Mouse (Mus musculus): ENCODE data around the gene Commd3. TPM values are rescaled to one million over a fixed set of nuclear protein-coding genes. Genes with fewer than 3 reads are reported as not detected.

Commd3 gene
- polyA plus RNA-seq, 1 experiment from 2014 or later, result 134 TPM

DNA sequence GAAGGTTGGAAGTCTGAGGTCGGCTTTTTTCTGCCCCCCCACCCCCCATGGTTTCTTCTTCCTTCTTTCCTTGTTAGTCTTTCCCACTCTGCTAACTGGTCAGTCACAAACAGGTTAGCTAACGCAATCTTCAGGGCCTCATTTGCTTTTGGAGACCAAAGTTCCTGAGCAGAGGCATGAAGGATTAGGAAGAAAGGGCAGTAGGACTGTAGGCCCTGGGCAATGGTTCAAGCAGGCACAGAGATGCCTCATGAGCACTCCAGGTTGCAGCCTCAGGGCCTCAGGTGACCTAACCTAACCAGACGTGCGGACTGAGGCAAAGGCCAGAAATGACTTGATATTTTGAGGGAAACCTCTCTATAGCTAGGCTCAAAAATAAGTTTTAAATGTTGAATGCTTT, 46.3 kb downstream of the Commd3 start:
- H3K36me3 ChIP-seq (ENCODE audit: control insufficient read depth, insufficient read depth, low read length), result no peaks in the 10 kb centered on the region
- ATAC-seq (replicated peaks; ENCODE audit: low FRiP score), result no peak
- DNase-seq (ENCODE audit: low spot score), result no peak
- H3K27ac ChIP-seq (ENCODE audit: low read depth, low read length), result no peak overlapping the region
- no peaks in the 10 kb centered on the region for H3K9me3 ChIP-seq (ENCODE audit: control insufficient read depth, low read length)
- no peak overlapping the region for H3K4me2 ChIP-seq (ENCODE audit: low read depth, low read length, severe bottlenecking)
- 87% methylated on average over 4 of the region's 4 CpGs for WGBS
- H3K4me1 ChIP-seq (replicated peaks; ENCODE audit: control insufficient read depth, insufficient read depth, low read length), result no peaks in the 10 kb centered on the region
- no peak overlapping the region for H3K4me3 ChIP-seq (ENCODE audit: low read depth, low read length)
- no peaks in the 10 kb centered on the region for H3K27me3 ChIP-seq (ENCODE audit: control insufficient read depth, insufficient read depth, low read length)
- H3K9ac ChIP-seq (ENCODE audit: low read length), result no peak overlapping the region

GRCm38 (mm10) chr2:18722208-18722830, 50.1 kb downstream of the Commd3 start:
- Histone ChIP-seq H3K27ac (ENCODE audit: low read depth, low read length) (no peak overlapping the region), H3K9ac (ENCODE audit: low read length) (no peak overlapping the region), H3K27me3 (ENCODE audit: control insufficient read depth, insufficient read depth, low read length) (no peaks in the 10 kb centered on the region; the same call in 1 of the 2 replicates), H3K4me2 (ENCODE audit: low read depth, low read length, severe bottlenecking) (no peak overlapping the region), H3K4me1 (replicated peaks; ENCODE audit: control insufficient read depth, insufficient read depth, low read length) (no peaks in the 10 kb centered on the region), H3K36me3 (ENCODE audit: control insufficient read depth, insufficient read depth, low read length) (no peaks in the 10 kb centered on the region), H3K9me3 (ENCODE audit: control insufficient read depth, low read length) (no peaks in the 10 kb centered on the region), H3K4me3 (ENCODE audit: low read depth, low read length) (no peak overlapping the region)
- DNase-seq (ENCODE audit: low spot score) (no peak), ATAC-seq (replicated peaks; ENCODE audit: low FRiP score) (no peak; the same call in 1 of the 2 replicates)
- WGBS, result 36% methylated on average over 3 of the region's 3 CpGs

DNA sequence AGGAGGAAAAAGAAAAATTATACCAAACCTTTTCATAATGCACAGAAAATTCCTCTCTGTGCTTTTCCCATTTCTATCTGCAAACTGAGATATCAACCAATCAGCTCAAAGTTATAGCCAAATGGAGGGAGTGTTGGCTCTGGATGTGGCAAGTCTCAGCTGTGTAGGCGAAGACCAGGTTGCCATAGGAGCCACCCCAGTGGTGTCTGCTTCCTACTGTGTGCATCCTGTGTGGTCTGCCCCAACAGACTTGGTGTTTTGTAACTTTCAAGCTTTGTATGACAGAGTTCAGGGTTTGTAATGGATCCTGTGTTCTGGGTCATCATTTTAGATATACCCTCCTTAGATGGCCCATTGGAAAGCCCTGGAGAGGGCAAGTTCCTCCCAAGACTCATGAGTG, 52.3 kb downstream of the Commd3 start:
- Histone ChIP-seq H3K36me3 (ENCODE audit: control insufficient read depth, insufficient read depth, low read length) (no peaks in the 10 kb centered on the region), H3K27me3 (ENCODE audit: control insufficient read depth, insufficient read depth, low read length) (peaks cover 2% of the 10 kb centered on the region; the same call in 1 of the 2 replicates), H3K4me2 (ENCODE audit: low read depth, low read length, severe bottlenecking) (no peak overlapping the region), H3K4me3 (ENCODE audit: low read depth, low read length) (no peak overlapping the region), H3K9me3 (ENCODE audit: control insufficient read depth, low read length) (no peaks in the 10 kb centered on the region), H3K27ac (ENCODE audit: low read depth, low read length) (no peak overlapping the region), H3K9ac (ENCODE audit: low read length) (no peak overlapping the region), H3K4me1 (replicated peaks; ENCODE audit: control insufficient read depth, insufficient read depth, low read length) (no peaks in the 10 kb centered on the region)
- DNase-seq (ENCODE audit: low spot score) (no peak), ATAC-seq (replicated peaks; ENCODE audit: low FRiP score) (no peak)
- 85% methylated on average over 1 of the region's 1 CpGs for WGBS

Other genes starting within 250 kb of the Commd3 start
- 44.4 and 47.5 TPM in 2 replicates for gene Bmi1, start 4.6 kb downstream of the Commd3 start, polyA plus RNA-seq (2014; fragmentation: Nextera tagmentation; extraction: Ambion mirVana)
- 0.21 and 0.44 TPM in 2 replicates for gene Spag6, start 21.6 kb downstream of the Commd3 start, polyA plus RNA-seq (2014; fragmentation: Nextera tagmentation; extraction: Ambion mirVana)

Measured in forebrain, embryonic 11.5 days (tissue).